15 mouse cellular contexts compared by ENCODE assay signal in genomic region chr12:69302171-69302570, GRCm38 (mm10). TPM values are rescaled to one million over a fixed set of nuclear protein-coding genes. Genes with fewer than 3 reads are reported as not detected.
DNase-seq lines count a peak whose midpoint lies in the region.
"Had no signal": no experiment of that assay in that cellular context is flagged by ENCODE, and none has a peak within 500 bp of the region (broad histone marks: within the 10 kb centered on the region; RNA-seq: fewer than 3 reads in every experiment).

No protein-coding gene starts in this region.

- DNase-seq in adrenal gland, adult (ENCODE audit: inconsistent age in 2 of 2, low spot score in 1 of 2), result peak; percentile 21 to 71
- DNase-seq in adrenal gland, postnatal 4 days (ENCODE audit: low spot score in 2 of 2), result no peak
- peak; percentile 35 for DNase-seq in adrenal gland, postnatal 10 days
- DNase-seq in adrenal gland, postnatal 25 days, result no peak
- DNase-seq in heart, adult 11 months, result peak; percentile 84
- no peak for DNase-seq in heart, postnatal 14 days
- peak; percentile 38 to 49 for DNase-seq in adrenal gland, postnatal 36 days
- DNase-seq: B cell, adult 2 months; cerebellum, adult 11 months; cerebellum, adult 18-20 months; cerebellum, adult 8-10 months; cerebellum, adult 9-11 months; cerebellum, postnatal 14 days; cerebellum, postnatal 36 days; embryo, embryonic 11 days had no signal

- intact Hi-C loops in heart, postnatal 14 days (cut with DNase I), result loop anchor here (5.0 kb wide), 1 partner anchor 35 kb away; no protein-coding TSS in a partner anchor

RNA-seq across cellular contexts. Expression of gene Klhdc2, which starts 5.7 kb away (rescaled TPM):
- total RNA-seq in adrenal gland, postnatal 4 days (2021), result 10 to 100 TPM; 86.4 to 86.8 TPM
- 10 to 100 TPM; 67.7 to 80.8 TPM for total RNA-seq in adrenal gland, postnatal 10 days (2021)
- 54.6 and 65.0 TPM in 2 replicates for total RNA-seq in adrenal gland, postnatal 25 days (2021)
- total RNA-seq in heart, postnatal 14 days (2021), result 10 to 100 TPM; 90.6 to 93.1 TPM
- total RNA-seq in adrenal gland, postnatal 36 days (2021), result 10 to 100 TPM; 58.1 to 69.0 TPM

RNA-seq across cellular contexts. Expression of gene Nemf, which starts 54.8 kb away (rescaled TPM):
- total RNA-seq in adrenal gland, postnatal 4 days (2021), result 10 to 100 TPM; 45.4 to 49.9 TPM
- 10 to 100 TPM; 33.9 to 39.0 TPM for total RNA-seq in adrenal gland, postnatal 10 days (2021)
- total RNA-seq in adrenal gland, postnatal 25 days (2021), result 41.7 and 47.0 TPM in 2 replicates
- 10 to 100 TPM; 26.1 to 28.5 TPM for total RNA-seq in heart, postnatal 14 days (2021)
- total RNA-seq in adrenal gland, postnatal 36 days (2021), result 10 to 100 TPM; 43.7 to 45.6 TPM

Comparison
In these comparisons a context has a peak if more than half of its experiments do, and no peak if none do; other contexts are left out.
1. DNase-seq: peak in adrenal gland, adult (2 of 2), adrenal gland, postnatal 10 days (single experiment), heart, adult 11 months (single experiment) and adrenal gland, postnatal 36 days (2 of 2); none in adrenal gland, postnatal 4 days (0 of 2), adrenal gland, postnatal 25 days (single experiment) and heart, postnatal 14 days (0 of 2).